Mouse (Mus musculus): ENCODE data around the gene Cnst.

The Cnst gene

DNA sequence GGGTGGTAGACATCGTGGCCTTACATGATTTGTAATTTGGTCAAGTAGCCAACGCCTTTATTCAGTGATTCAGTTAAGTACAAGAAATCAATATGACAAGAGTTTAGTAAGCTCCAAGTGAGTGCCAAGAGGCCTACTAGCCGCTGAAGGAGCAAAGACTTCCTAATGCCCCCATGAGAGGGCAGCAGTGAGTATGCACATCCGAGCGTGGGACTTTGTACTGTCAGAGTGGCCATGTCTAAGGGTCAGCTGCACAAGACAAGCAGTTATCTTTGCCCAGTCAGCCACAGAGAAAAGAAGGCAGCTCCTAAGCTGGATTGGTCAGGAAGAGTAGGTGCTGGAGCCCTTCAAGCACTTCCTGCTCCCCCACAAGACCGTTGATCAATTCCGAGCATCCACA, 46.8 kb downstream of the Cnst start:
- DNase-seq (ENCODE audit: low spot score), result no peak

DNA sequence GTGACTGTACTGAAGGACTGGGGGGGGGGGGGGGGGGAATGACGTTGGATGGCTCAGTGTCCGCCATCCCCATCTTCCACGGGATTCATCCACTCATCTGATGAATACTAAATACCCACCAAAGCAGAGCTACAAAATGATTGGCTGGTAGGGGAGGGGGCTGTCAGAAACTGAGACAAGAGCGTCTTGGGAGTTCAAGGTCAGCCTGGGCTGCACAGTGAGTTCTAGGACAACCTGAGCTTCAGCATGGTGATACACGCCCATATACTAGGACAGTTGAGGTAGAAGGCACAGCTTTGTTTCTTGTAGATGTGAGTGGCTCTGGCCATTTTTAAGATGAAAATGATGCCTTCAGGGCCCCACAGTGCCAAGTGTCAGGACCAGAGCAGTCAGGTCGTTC, 52.2 kb downstream of the Cnst start:
- no peak for DNase-seq (ENCODE audit: low spot score)

DNA sequence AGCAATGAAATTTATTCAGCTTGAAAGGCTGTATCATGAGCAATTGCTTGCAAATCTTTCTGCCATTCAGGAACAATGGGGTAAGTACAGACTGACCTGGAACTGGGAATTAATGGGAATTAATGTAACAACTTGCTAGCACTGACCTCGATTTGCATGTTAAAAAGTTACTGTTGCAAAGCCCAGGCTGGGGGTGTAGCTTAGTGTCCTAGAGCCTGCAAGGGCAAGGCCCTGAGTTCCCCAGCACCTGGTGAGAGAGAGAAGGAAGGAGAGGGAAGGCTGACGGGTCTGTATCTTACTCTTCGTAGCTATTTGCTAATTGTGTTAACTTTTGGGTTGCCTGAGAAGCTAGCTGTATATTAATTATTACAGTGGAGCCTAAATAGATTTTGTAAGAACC, 58.4 kb downstream of the Cnst start:
- no peak for DNase-seq (ENCODE audit: low spot score)

DNA sequence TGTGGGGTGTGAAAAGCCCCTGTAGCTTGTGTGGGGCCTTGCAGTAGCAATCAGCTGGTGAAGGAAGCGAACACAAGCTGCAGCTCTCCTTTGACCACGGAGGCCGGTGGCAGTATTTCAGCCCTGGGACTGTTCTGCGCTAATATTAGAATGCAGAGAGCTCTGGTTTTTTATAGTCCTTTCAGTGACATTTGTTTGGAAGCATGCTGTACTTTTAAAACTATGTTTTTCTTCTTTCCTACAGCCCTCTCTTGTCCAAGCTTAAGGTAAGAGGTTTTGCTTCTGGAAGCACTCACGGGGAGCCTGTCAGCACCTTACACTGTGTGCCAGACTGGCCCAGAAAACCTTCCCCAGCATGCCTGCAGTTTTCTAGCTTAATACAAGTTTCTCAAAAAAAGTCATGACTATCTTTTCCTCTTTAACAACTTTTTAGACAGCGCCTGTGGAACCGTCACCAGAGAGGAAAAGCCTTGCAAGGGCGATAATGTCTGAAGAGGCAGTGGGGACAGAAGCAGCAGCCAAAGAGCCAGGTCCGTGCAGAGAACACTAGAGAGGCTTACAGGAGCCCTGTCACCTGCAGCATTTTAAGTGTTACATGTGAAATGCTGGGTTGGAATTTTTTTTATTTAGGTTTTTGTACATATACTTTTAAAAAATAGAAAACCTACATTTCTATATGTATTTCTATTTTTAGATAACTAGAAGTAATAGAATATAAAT, 60.0 kb downstream of the Cnst start:
- DNase-seq (ENCODE audit: low spot score), result no peak

DNA sequence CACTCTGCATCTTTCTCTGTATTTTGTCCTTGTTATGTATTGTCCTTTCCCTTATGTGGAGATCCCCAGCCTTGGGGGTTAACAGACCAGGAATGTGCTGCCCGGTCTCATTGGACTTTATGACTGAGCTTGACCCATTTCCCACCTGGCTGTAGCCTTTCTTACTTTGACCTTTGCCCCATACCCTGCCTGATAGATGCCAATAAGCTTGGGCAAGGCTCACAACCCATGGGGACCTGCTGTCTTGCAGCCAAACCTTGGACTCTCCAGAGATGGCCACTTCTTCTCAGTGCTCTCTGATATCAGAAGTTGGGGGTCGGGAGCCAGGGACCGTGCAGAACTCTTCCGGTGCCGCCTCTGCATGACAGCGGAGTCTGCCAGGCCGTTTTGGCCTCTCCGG, 62.4 kb downstream of the Cnst start:
- no peak for DNase-seq (ENCODE audit: low spot score)

DNA sequence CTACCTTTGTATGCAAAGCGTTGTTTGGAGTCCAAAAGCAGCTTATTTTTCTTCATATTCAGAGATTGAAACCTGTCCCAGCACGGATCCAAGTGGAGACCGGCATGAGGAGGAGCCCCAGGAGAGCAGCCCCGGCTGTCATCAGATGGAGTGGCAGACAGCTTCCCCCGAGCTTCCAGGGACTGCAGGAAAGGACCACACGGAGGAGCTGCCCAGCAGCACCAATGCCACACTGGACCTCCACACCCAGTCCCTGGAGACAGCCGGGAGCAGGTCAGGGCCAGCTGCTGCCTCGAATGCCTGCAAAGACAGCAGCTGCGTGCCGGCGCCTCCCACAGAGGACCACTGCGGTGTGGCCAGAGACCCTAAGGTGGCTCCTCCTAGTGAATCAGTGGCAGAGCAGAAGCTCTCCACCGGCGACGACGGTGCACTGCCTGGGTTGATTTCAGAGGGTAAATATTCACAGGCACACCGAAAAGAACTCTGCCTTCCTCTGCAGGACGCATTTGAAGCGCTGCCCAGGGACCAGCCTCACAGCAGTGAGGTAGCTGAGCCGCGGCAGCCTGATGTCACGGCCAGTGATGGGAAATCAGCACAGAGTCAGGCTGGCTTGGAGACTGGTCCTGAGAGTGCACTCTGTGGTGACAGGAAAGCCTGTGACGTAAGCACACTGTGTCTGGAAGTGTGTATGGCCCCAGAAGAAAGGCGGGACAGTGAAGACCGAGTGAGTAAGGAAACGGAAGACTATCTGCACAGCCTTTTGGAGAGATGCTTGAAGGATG, 63.7 kb downstream of the Cnst start:
- no peak for DNase-seq (ENCODE audit: low spot score)

DNA sequence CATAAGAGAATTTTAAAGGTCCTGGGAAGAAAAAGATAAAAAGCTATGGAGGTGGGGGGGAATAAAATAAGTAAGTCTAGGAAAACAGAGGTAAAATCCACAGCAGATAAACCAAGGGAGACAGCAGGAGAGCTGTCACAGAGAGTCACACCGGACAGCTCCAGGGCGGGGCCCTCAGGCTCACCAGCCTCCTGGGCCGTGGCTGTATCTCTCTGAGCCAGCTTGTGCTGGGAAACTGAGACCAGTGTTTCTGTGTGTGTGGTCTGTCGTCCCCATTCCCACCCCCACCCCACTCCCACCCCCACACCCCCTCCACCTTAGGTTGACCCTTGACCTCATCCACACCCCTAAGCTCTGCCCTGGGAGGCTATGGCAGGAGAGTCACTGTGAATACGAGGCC, 65.0 kb downstream of the Cnst start:
- no peak for DNase-seq (ENCODE audit: low spot score)

DNA sequence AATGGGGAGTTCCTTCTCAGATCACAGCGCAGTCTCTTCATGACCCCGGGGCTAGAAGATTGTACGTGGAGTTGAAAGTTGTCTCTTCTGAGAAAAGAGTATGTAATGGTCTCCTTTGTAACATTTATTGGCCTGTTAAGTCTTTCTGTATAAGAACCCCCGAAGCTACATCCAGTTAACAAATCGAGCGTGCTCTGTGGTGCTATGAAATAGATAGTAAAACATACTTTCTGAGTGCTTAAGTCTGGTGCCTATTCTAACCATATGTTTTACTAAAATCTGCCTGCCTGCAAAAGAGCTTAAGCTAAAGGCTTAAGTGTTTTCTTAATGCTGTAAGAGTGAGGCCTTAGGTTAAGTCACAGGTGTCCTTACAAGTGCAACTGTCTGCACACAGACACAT, 66.2 kb downstream of the Cnst start:
- DNase-seq (ENCODE audit: low spot score), result no peak

DNA sequence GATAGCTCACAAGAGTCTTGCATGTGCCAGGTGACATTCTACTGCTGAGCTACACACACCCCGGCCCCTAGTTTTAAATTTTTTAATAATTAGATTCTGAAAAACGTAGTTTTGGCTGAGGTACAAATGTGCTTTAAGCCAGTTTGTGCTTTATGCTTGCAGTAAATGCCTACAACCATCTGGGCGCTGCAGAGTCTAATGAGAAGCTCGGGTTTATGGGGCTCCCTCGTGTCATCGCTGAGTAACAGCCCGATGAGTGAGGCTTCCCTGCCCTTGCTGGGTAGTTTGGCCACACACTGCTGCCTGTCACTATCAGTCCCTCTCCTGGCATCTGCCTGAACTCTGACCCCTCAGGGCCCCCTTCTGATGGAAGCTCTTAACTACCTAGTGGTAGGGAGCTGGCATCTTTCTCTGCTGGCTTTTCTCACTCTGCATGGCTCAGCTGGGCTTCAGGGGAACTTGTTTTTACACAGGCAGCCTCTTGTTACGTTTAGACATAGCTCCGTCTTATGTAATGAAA, 66.9 kb downstream of the Cnst start:
- no peak for DNase-seq (ENCODE audit: low spot score)

DNA sequence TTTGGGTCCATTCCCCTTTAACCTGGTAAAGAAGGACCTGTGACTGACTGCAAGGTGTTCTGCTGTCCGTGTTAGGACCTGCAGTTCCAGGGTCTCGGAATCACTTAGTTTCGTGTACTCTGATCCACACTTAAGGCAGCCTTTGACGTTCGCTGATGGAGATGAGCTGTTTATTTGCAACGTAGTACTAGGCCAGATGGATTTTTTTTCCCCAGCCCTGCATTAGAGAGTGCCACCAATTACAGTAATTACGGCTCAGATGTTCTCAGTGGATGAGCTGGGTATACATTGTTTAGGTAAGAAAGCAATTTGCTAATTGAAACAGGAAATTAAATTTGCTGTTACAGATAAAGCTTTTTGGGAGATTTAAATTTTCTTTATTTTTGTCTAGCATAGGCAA, 71.3 kb downstream of the Cnst start:
- DNase-seq (ENCODE audit: low spot score), result no peak

DNA sequence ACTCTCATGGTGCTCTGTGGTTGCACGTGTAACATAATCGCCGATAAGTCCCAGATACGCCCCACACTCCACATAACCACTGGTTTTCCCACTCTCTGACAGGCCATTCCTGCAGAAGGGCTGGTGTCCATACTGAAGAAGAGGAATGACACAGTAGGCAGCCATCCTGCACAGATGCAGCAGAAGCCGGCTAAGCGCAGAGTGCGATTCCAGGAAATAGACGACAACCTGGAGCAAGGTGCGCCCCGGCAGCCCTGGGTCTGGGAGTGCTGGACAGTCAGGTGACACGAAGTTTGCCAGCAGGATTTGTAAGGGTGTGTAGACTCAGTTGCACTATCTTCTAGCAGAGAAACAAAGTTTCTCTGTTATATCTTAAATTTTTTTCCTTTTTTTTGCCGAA, 76.5 kb downstream of the Cnst start:
- DNase-seq (ENCODE audit: low spot score), result no peak

DNA sequence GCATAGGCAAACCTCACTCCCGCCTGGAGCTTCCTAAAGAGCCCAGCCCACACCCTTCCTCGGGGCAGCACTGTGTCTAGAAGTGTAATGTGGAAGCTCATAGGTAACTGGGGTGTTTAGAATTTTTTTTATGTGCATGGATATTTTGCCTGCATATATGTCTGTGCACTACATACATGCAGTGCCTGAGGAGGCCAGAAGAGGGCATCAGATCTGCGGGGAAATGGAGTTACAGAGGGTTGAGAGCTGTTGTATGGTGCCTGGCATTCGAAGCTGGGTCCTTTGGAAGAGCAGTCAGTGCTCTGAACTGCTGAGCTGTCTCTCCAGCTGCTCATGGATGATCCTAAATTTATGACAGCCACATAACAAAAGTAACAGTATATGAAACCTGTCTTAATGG, 77.5 kb downstream of the Cnst start:
- DNase-seq (ENCODE audit: low spot score), result no peak

DNA sequence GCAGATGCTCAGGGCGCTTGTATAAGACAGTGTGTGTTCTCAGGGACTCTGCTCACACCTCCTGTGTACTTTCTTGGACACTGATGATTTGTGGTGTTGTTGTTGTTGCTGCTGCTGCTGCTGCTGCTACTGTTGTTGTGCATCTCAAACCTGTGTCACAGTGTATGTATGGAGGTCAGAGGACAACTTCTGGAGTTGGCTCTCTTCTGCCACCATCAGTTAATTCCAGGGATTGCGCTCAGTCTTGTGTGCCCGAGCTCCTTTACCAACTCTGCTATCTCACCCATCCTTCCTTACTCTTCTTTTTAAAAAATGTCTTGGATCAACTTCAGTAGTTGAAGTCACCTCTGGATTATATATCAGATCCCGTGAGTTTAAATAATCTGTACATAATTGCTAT, 78.2 kb downstream of the Cnst start:
- peak; percentile 49 for DNase-seq (ENCODE audit: low spot score)

DNA sequence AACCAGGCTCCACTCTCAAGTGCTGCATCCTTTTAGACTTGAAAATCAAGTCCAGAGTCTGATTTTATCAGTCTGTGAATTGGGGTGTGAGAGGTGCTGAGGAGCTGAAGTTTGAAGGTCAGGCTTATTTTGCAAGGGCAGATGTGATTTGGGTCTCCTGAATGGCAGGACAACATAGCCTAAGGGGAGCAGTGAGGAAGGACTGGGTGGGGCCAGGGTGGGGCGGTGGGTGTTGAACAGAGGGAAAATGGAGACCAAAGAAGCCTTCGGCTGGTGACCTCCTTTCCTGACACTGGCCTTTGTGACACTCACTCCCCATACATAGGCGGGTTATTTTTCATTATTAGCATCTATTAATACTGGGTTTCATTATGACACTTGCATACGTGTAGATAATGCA, 81.7 kb downstream of the Cnst start:
- no peak for DNase-seq (ENCODE audit: low spot score)

DNA sequence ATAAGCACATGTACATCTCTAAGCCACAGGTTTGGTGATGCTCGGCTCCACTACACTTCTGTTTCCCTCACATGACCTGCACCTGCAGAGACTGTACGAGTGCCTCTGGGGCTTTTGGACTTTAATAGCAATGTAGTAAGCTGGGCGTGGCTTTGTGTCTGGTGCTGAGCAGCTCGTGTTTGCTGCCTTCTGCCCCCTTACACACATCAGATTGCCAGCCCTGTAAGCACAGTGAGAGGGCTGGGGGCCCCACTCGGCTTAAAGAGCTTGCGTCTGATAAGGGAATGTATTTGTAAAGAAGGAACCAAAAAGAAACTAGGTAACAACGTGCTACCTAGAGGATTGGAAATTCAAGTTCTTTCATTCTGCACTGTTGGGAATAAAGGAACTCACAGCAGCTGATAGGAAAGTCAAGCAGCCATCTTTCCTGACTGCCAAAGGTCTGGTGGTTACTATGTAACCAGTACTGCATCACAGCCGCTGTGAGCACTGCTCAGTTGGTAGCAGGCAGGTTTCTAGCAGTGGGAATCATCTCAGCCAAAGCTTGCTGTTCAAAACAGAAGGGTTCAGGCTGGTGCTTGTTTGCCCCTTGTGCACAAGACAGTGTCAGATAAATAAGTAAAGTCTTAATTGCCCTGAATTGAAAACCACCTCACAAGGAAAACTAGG, 82.4 kb downstream of the Cnst start:
- DNase-seq (ENCODE audit: low spot score), result no peak

DNA sequence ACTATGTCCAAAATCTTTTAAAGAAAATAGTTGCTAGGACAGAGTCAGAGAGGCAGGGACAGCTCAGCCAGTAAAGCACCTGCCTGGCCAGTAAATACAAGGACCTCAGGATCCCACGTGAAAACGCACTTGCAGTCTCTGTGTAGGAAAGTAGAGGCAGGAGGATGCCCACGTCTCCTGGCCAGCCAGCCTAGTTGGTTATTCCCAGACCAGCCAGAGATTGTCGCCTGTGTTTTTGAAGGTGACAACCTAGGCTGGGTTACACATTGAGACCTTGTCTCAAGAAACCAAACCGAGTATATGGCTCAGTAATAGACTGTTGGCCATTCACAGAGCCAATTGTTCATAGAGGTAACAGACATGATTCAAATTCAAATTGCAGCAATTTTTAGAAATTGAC, 83.1 kb downstream of the Cnst start:
- no peak for DNase-seq (ENCODE audit: low spot score)

DNA sequence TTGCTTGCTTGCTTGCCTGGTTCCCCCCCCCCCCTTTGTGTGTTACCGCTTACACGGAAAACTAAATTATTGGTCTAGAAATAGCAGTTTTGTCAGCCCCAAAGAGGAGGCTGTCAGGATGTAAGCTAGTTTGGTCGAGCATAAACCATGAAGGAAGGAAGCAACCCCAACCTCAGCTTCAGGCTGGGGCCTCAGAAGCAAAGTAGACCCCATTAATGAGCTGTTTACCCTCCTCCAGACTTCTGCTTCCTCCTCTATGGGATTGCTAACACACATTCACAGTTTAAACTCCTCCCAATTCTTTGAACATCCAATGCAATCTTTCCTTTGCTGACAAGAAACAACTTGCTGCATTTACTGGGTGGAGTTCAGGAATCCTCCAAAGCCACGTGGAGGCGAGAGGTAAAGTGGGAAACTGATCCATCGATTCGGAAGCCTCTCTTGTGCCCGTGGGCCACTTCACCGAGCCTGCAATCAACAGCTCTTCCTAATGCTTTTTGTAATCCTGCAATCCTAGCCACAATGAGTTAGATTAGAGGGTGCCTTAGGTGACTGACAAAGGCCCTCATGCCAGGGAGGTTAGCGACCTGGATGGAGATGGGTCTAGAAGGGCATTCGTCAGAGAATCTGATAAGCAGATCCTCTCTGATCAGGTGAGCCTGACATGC, 86.7 kb downstream of the Cnst start:
- DNase-seq (ENCODE audit: low spot score), result no peak

DNA sequence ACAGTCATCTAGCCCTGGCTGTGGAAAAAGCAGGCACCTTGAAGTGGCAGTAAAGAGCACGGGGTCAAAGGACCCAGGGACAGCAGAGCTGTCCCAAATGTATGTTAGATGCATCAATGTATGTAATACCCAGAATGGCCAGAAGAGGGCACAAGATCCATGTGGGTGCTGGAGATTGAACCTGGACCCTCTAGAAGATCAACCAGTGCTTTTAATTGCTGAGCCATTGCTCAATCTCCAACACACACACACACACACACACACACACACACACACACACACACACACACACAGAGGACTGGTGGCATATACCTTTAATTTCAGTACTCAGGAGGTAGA, 87.2 kb downstream of the Cnst start:
- DNase-seq (ENCODE audit: low spot score), result no peak

DNA sequence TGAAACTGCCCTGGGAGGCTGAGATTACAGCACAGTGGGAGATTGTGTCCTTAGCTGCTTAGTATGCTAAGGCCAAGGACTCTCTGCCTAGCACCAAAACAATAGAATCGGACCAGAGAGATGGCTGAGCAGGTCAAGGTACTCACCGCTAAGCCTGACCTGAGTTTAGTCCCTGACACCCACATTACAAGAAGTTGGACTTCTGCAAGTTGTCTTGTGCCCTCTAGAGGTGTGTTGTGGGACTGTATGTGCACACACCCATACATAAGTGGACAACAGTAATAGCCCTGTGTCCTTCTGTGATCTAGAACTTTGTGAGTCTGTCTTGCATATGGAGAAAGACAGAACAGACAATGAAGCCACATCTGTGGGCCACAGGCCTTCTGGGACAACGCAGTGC, 88.0 kb downstream of the Cnst start:
- no peak for DNase-seq (ENCODE audit: low spot score)

DNA sequence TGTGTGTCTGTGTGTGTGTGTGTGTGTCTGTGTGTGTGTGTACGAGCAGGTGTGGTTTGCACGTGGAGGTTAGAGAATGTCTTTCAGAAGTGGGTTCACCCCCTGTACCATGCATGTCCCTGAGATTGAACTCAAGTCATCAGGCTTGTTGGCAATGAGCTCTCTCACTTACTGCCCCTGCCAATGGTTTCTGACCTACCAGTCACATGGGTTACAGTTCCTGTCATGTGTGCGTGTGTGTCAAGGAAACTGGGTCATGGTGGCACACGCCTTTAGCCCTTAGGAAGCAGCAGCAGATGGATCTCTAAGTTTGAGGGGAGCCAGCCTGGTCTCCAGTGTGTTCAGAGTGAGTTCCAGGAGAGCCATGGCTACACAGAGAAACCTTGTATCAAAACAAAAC, 96.6 kb downstream of the Cnst start:
- DNase-seq (ENCODE audit: low spot score), result no peak

DNA sequence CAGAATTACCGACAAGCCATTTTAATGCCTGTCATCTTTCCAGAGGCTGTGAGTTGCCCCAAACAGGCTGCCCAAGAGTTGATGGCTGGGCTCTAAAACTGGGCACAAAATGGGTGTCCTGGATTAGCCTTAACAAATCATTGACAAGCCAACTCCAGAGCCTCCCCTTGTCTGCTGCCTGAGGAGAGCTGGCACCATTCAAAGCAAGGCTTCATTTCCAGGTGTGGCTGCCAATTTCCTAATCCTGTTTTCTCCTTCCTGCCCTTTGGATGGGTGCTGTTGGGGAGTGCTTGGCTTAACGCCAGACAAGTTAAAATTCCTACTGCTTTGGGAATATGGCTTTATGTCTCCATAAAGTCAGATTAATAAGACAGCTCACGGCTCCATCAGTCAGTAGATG, 98.0 kb downstream of the Cnst start:
- DNase-seq (ENCODE audit: low spot score), result no peak

DNA sequence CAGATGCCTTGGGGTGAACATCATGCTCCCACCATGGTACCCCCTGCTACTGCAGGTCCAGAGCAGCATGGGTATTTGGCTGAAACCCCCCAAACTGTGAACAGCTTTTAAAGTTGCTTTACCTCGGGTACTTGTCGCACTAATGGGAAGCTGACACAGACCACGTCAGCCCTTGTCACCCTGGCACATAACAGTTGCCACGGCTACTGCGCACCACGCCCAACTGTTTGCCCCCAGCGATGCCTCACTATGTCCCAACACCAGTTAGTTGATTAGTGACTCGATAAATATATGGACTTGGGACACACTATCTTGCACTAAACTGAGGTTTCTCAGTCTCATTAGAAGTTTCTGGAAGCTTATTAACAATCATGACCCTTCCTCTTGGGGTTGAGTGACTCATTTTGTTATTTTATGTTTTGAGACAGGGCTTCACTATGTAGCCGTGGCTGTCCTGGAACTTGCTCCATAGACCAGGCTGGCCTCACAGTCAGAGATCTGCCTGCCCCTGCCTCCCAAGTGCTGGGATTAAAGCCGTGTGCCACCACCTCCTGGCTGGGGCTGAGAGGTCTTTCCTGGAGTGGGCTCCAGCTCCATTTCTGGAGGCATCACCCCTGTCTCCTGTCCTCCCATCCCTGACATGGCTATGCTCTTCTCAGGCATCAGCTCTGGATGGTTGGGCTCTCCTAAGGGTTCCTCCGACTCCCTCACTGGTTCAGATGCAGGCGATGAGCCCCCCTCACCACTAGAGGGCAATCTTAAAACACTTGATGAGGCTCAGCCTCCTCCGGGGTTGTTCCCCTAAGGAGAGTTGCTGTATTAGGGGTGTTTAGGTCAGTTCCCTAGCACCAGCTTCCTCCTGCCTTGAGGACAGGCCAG, 99.2 kb downstream of the Cnst start:
- peak; percentile 58 for DNase-seq (ENCODE audit: low spot score)

Data from urinary bladder, postnatal 25 days (tissue).